Comparison of ENCODE assay signal across 32 mouse cellular contexts in genomic region chr6:112420883-112421282, GRCm38 (mm10). TPM values are rescaled to one million over a fixed set of nuclear protein-coding genes. Genes with fewer than 3 reads are reported as not detected.
DNase-seq lines count a peak whose midpoint lies in the region; TF ChIP-seq lines count a peak whose summit lies in the region.
"Had no signal": no experiment of that assay in that cellular context is flagged by ENCODE, and none has a peak within 500 bp of the region (broad histone marks: within the 10 kb centered on the region; RNA-seq: fewer than 3 reads in every experiment).

No protein-coding gene starts in this region.

- no peak for TF ChIP-seq POLR2A in kidney, adult 2 months (IDR thresholded peaks at IDR 0.05; ENCODE audit: low read depth, low read length)

- peak; percentile 5; the same call in 1 of the 2 replicates for TF ChIP-seq CTCF in gastrocnemius, adult 2 months (IDR thresholded peaks at IDR 0.05)
- TF ChIP-seq CTCF in left cerebral cortex, adult 2 months (IDR thresholded peaks at IDR 0.05), result peak; percentile 10
- no peak for TF ChIP-seq CTCF in kidney, adult 2 months (conservative IDR thresholded peaks at IDR 0.05; ENCODE audit: insufficient read depth, insufficient read length, low read depth, low read length)

- H3K36me3 ChIP-seq in kidney, adult 2 months (ENCODE audit: control insufficient read depth, insufficient read depth, low read length), result no peaks in the 10 kb centered on the region
- H3K36me3 ChIP-seq: embryonic facial prominence, embryonic 10.5 days; embryonic facial prominence, embryonic 15.5 days; heart, embryonic 10.5 days; kidney, embryonic 15.5 days; midbrain, embryonic 15.5 days had no signal

- H3K27ac ChIP-seq in gastrocnemius, adult 2 months, result no peak overlapping the region
- no peak overlapping the region for H3K27ac ChIP-seq in left cerebral cortex, adult 2 months
- H3K27ac ChIP-seq in kidney, adult 2 months (ENCODE audit: insufficient read depth, low read depth, low read length), result no peak overlapping the region
- H3K27ac ChIP-seq: embryonic facial prominence, embryonic 10.5 days; embryonic facial prominence, embryonic 15.5 days; forebrain, embryonic 13.5 days; heart, embryonic 10.5 days; hindbrain, embryonic 14.5 days; kidney, embryonic 15.5 days; liver, embryonic 14.5 days; midbrain, embryonic 15.5 days; stomach, postnatal 0 days had no signal

- no peak overlapping the region for H3K4me3 ChIP-seq in gastrocnemius, adult 2 months
- H3K4me3 ChIP-seq in left cerebral cortex, adult 2 months, result no peak overlapping the region
- H3K4me3 ChIP-seq in kidney, adult 2 months (ENCODE audit: insufficient read depth, low read depth, low read length), result no peak overlapping the region
- H3K4me3 ChIP-seq: embryonic facial prominence, embryonic 10.5 days; embryonic facial prominence, embryonic 15.5 days; forebrain, embryonic 13.5 days; heart, embryonic 10.5 days; kidney, embryonic 15.5 days; megakaryocyte, embryonic 14.5 days; midbrain, embryonic 15.5 days had no signal

- no peaks in the 10 kb centered on the region for H3K27me3 ChIP-seq in kidney, adult 2 months (replicated peaks; ENCODE audit: control insufficient read depth, insufficient read depth, low read length)
- H3K27me3 ChIP-seq: embryonic facial prominence, embryonic 15.5 days; forebrain, embryonic 13.5 days; kidney, embryonic 15.5 days; megakaryocyte, embryonic 14.5 days; midbrain, embryonic 15.5 days had no signal

- no peak for DNase-seq in gastrocnemius, adult 2 months
- DNase-seq in gastrocnemius, postnatal 25 days, result no peak
- no peak for DNase-seq in left cerebral cortex, adult 2 months (ENCODE audit: extremely low spot score in 1 of 2, low spot score in 2 of 2)
- DNase-seq in left cerebral cortex, adult 8-10 months (ENCODE audit: low spot score in 2 of 2), result no peak
- DNase-seq in right cerebral cortex, postnatal 4 days, result peak; percentile 16
- no peak for DNase-seq in right cerebral cortex, postnatal 14 days
- no peak for DNase-seq in kidney, adult 2 months
- DNase-seq: adrenal gland, adult 2 months; adrenal gland, postnatal 36 days; cerebellum, adult 18-20 months; cerebellum, postnatal 14 days; heart, postnatal 4 days; kidney, adult 11 months; kidney, postnatal 25 days; liver; lung, adult 2 months; lung, postnatal 36 days; thymus, postnatal 4 days had no signal

- 100% methylated on average over 1 of the region's 1 CpGs for WGBS in kidney, adult 2 months

- intact Hi-C loops in gastrocnemius, adult 2 months (cut with DNase I), result no loop called here
- intact Hi-C loops in left cerebral cortex, adult 2 months (cut with DNase I), result no loop called here

- H3K4me1 ChIP-seq in kidney, adult 2 months (ENCODE audit: control insufficient read depth, insufficient read depth, low read length), result no peaks in the 10 kb centered on the region
- H3K4me1 ChIP-seq: embryonic facial prominence, embryonic 10.5 days; embryonic facial prominence, embryonic 15.5 days; forebrain, embryonic 13.5 days; heart, embryonic 10.5 days; kidney, embryonic 15.5 days; megakaryocyte, embryonic 14.5 days; midbrain, embryonic 15.5 days had no signal

RNA-seq across cellular contexts. Expression of gene Ssu2, which starts 33.1 kb away (rescaled TPM):
- total RNA-seq in gastrocnemius, adult 2 months (2021), result under 1 TPM; 0.64 to 0.75 TPM
- 1 to 10 TPM in 1 of 2 experiments, under 1 TPM in 1; 0.78 to 1.4 TPM for total RNA-seq in gastrocnemius, postnatal 25 days (2021)
- under 1 TPM in 1 of 2 experiments, not detected in 1; 0.34 TPM for total RNA-seq in left cerebral cortex, adult 2 months (2021)
- total RNA-seq in left cerebral cortex, adult 8-10 months (2022), result under 1 TPM in 3 of 4 experiments, not detected in 1; 0.23 to 0.49 (median 0.44) TPM
- polyA plus RNA-seq in kidney, adult 2 months (2012; rRNA removed), result 2.2 and 3.6 TPM in 2 replicates
- total RNA-seq: MEL; neutrophil, adult 5-6 weeks had no signal
- polyA plus RNA-seq: activated CD4-positive, CD25-positive, alpha-beta regulatory T cell, adult 4 months; forebrain, embryonic 13.5 days; hindbrain, embryonic 14.5 days; inflammation-experienced regulatory T-cells, adult 6 months had no signal

RNA-seq across cellular contexts. Expression of gene Cav3, which starts 38.4 kb away (rescaled TPM):
- 10 to 100 TPM; 65.6 to 68.2 TPM for total RNA-seq in gastrocnemius, adult 2 months (2021)
- total RNA-seq in gastrocnemius, postnatal 25 days (2021), result 100 to 1,000 TPM in 1 of 2 experiments, 10 to 100 TPM in 1; 82.3 to 109 TPM
- total RNA-seq in left cerebral cortex, adult 2 months (2021), result under 1 TPM in 1 of 2 experiments, not detected in 1; 0.30 TPM
- total RNA-seq in left cerebral cortex, adult 8-10 months (2022), result under 1 TPM in 2 of 4 experiments, not detected in 2; 0.32 to 0.33 TPM
- polyA plus RNA-seq in kidney, adult 2 months (2012; rRNA removed), result 0.50 and 1.4 TPM in 2 replicates
- total RNA-seq: adrenal gland, adult 2 months; adrenal gland, postnatal 36 days; MEL; neutrophil, adult 5-6 weeks had no signal
- polyA plus RNA-seq: activated CD4-positive, CD25-positive, alpha-beta regulatory T cell, adult 4 months; embryonic facial prominence, embryonic 10.5 days; forebrain, embryonic 13.5 days; inflammation-experienced regulatory T-cells, adult 6 months; liver, embryonic 14.5 days; midbrain, embryonic 15.5 days had no signal

Comparison
In these comparisons a context has a peak if more than half of its experiments do, and no peak if none do; other contexts are left out.
1. RNA of gene Cav3, which starts 38.4 kb away (total RNA-seq): 82.3 to 109 TPM in gastrocnemius, postnatal 25 days and 65.6 to 68.2 TPM in gastrocnemius, adult 2 months; 0.32 to 0.33 TPM in left cerebral cortex, adult 8-10 months and 0.30 TPM in left cerebral cortex, adult 2 months; every median in the first group is over 10 times any median in the second.